Mouse (Mus musculus): ENCODE measurements around the gene Usp53. TPM values are rescaled to one million over a fixed set of nuclear protein-coding genes. Genes with fewer than 3 reads are reported as not detected.

Gene Usp53
- polyA plus RNA-seq, 3 experiments from 2014 or later, result 8.6 to 16.5 (median 12.3) TPM

Other genes with a start within 250 kb of the Usp53 start
- gene Fabp2, start 89.4 kb downstream of the Usp53 start, polyA plus RNA-seq (2017; shearing (Covaris generic)), result not detected
- gene Gm10959, start 65.2 kb downstream of the Usp53 start, polyA plus RNA-seq (2017; shearing (Covaris generic)), result not detected
- gene 1810037I17Rik, start 60.3 kb downstream of the Usp53 start, polyA plus RNA-seq (2017; shearing (Covaris generic)), result 100 to 1,000 TPM in 2 of 3 experiments, 10 to 100 TPM in 1; 85.7 to 155 (median 104) TPM
- gene Myoz2, start 50.5 kb upstream of the Usp53 start, polyA plus RNA-seq (2017; shearing (Covaris generic)), result not detected